Comparison of ENCODE assay signal across 10 mouse cellular contexts in genomic region chr5:66865229-66865628, GRCm38 (mm10).
DNase-seq lines count a peak whose midpoint lies in the region; ATAC-seq lines count a peak whose summit lies in the region.
"Had no signal": no experiment of that assay in that cellular context is flagged by ENCODE, and none has a peak within 500 bp of the region (broad histone marks: within the 10 kb centered on the region; RNA-seq: fewer than 3 reads in every experiment).

No protein-coding gene starts in this region.

- peaks cover 26% of the 10 kb centered on the region for H3K4me1 ChIP-seq in hindbrain, embryonic 15.5 days (replicated peaks)
- H3K4me1 ChIP-seq in neural tube, embryonic 15.5 days: peaks cover 30% of the 10 kb centered on the region
- peaks cover 22% of the 10 kb centered on the region for H3K4me1 ChIP-seq in kidney, embryonic 15.5 days
- H3K4me1 ChIP-seq: intestine, embryonic 15.5 days had no signal

- no peak overlapping the region for H3K4me2 ChIP-seq in hindbrain, embryonic 15.5 days
- H3K4me2 ChIP-seq in neural tube, embryonic 15.5 days: no peak overlapping the region
- no peak overlapping the region for H3K4me2 ChIP-seq in kidney, embryonic 15.5 days
- H3K4me2 ChIP-seq: heart, embryonic 11.5 days; intestine, embryonic 15.5 days had no signal

- ATAC-seq in hindbrain, embryonic 15.5 days (ENCODE audit: low FRiP score, low read depth): 0 out of 2 replicates have a peak, but pooled peaks have one; percentile 23
- ATAC-seq in neural tube, embryonic 15.5 days (ENCODE audit: low FRiP score): no peak; the same call in 1 of the 2 replicates
- no peak for ATAC-seq in kidney, embryonic 15.5 days (replicated peaks; ENCODE audit: low FRiP score)
- ATAC-seq: intestine, embryonic 15.5 days had no signal

- no peak overlapping the region for H3K27ac ChIP-seq in hindbrain, embryonic 15.5 days (replicated peaks)
- peak overlapping the region; percentile 37; the same call in 1 of the 2 replicates for H3K27ac ChIP-seq in neural tube, embryonic 15.5 days (replicated peaks)
- no peak overlapping the region for H3K27ac ChIP-seq in kidney, embryonic 15.5 days
- H3K27ac ChIP-seq: intestine, embryonic 15.5 days had no signal

- no peaks in the 10 kb centered on the region for H3K36me3 ChIP-seq in hindbrain, embryonic 15.5 days
- H3K36me3 ChIP-seq in neural tube, embryonic 15.5 days: no peaks in the 10 kb centered on the region
- no peaks in the 10 kb centered on the region for H3K36me3 ChIP-seq in kidney, embryonic 15.5 days
- H3K36me3 ChIP-seq: intestine, embryonic 15.5 days had no signal

- peak; percentile 26 to 32 for DNase-seq in layer of hippocampus, adult 8-10 months (ENCODE audit: low spot score in 2 of 2)
- DNase-seq in layer of hippocampus, postnatal 10 days (ENCODE audit: low spot score in 2 of 2): no peak
- peak; percentile 29 for DNase-seq in embryo, embryonic 11 days
- DNase-seq in adrenal gland, adult (ENCODE audit: inconsistent age in 2 of 2, low spot score in 1 of 2): no peak
- DNase-seq in testis, postnatal 10 days (ENCODE audit: low spot score): no peak

- H3K9ac ChIP-seq in hindbrain, embryonic 15.5 days: no peak overlapping the region
- no peak overlapping the region for H3K9ac ChIP-seq in neural tube, embryonic 15.5 days (replicated peaks)
- no peak overlapping the region for H3K9ac ChIP-seq in kidney, embryonic 15.5 days
- H3K9ac ChIP-seq: intestine, embryonic 15.5 days had no signal

- H3K9me3 ChIP-seq in hindbrain, embryonic 15.5 days: no peaks in the 10 kb centered on the region
- H3K9me3 ChIP-seq in neural tube, embryonic 15.5 days (replicated peaks): no peaks in the 10 kb centered on the region
- H3K9me3 ChIP-seq in kidney, embryonic 15.5 days (replicated peaks): no peaks in the 10 kb centered on the region
- H3K9me3 ChIP-seq: intestine, embryonic 15.5 days had no signal

- no peak overlapping the region for H3K4me3 ChIP-seq in hindbrain, embryonic 15.5 days
- no peak overlapping the region for H3K4me3 ChIP-seq in neural tube, embryonic 15.5 days (replicated peaks)
- H3K4me3 ChIP-seq in kidney, embryonic 15.5 days (replicated peaks): no peak overlapping the region
- H3K4me3 ChIP-seq: intestine, embryonic 15.5 days had no signal

- 35% methylated on average over 5 of the region's 5 CpGs for WGBS in hindbrain, embryonic 15.5 days
- WGBS in neural tube, embryonic 15.5 days: 41% methylated on average over 5 of the region's 5 CpGs
- 66% methylated on average over 5 of the region's 5 CpGs for WGBS in kidney, embryonic 15.5 days

- H3K27me3 ChIP-seq in hindbrain, embryonic 15.5 days: no peaks in the 10 kb centered on the region
- H3K27me3 ChIP-seq in neural tube, embryonic 15.5 days (replicated peaks): no peaks in the 10 kb centered on the region
- H3K27me3 ChIP-seq in kidney, embryonic 15.5 days: no peaks in the 10 kb centered on the region
- H3K27me3 ChIP-seq: intestine, embryonic 15.5 days had no signal

Comparison
In these comparisons a context has a peak if more than half of its experiments do, and no peak if none do; other contexts are left out.
1. DNase-seq: peak in layer of hippocampus, adult 8-10 months (2 of 2) and embryo, embryonic 11 days (single experiment); none in layer of hippocampus, postnatal 10 days (0 of 2), adrenal gland, adult (0 of 2) and testis, postnatal 10 days (single experiment).